Mouse (Mus musculus) gastrocnemius, postnatal 36 days (tissue): ENCODE measurements around the gene Gm49359. TPM values are rescaled to one million over a fixed set of nuclear protein-coding genes. Genes with fewer than 3 reads are reported as not detected.
"Not testable (repeated sequence)": the region's sequence is repeated elsewhere in the genome, so short reads cannot be mapped to it uniquely, and the experiment has no call there.

Experiments used
- DNase-seq, 2 experiments: peaks; one replicate each; pipeline ENCODE4 v3.0.0; 2022
- intact Hi-C: fragments of 180-260 bp; cut with DNase I; formaldehyde crosslinking; loops from one replicate; pipeline ENCODE4 v1.15.1; 2025
- long read RNA-seq, 2 experiments: library from polyadenylated mRNA; stranded (forward); transcript quantifications; one replicate each; pipeline ENCODE4 v2.0.0; 2021
- microRNA-seq, 2 experiments: library from miRNA; unstranded; fragments of <30 nt; microRNA quantifications; one replicate each; pipeline ENCODE4 v1.2.0; 2021
- total RNA-seq, 2 experiments: library from RNA; stranded (reverse); gene quantifications; 2 replicates each; pipeline ENCODE4 v1.2.3; 2021

Gm49359 gene
- total RNA-seq: 1 to 10 TPM; 3.8 to 4.3 TPM
- long read RNA-seq, experiment 1, partial matches to known transcripts: 0 of 3 reads
- long read RNA-seq, experiment 1, other reads (novel, unspliced or antisense): 0 of 3 reads
- long read RNA-seq, experiment 2, partial matches to known transcripts: 0 of 3 reads
- long read RNA-seq, experiment 2, other reads (novel, unspliced or antisense): 1 of 3 reads

DNA sequence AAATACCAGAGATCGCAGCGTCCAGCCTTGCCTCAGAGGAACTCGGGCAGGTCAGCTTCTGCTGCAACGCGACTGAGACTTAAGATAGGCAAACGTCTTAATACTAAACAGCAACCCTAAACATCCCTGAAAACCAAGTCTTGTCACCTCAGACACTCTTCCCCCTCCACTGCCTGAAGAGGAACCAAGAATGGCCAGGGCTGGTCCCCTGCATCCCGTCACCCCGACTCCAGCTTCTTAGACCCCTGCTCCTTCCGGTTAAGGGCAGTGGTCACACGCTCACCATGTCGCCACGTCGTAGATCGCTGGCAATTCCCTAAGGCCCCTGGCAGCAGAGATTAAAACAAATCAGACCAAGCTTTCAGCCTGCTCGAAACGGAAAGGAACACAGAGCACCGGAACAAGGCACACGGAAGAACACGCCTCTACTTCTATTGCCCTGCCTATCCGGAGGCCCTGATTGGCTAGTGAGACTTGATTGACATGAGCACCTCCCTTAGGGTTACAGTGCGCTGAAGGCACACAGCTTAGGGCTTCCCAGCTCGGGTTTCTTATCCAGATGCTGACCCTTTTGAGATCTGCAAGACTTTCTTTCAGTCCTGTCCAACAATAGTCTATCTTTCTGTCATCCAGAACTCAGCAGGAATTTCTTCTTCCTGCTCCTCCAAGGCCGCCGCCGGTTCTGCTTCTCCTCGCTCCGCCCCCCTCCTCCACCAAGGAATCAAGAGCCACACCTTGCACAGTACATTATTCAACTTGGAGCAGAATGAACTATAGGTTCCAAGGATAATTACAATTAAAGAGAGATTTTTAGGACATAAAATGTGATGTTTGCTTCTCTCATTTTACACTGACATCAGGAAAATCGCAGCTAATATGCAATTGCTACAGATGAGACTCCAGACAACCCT, at the start of gene Gm49359:
Gene Gm49359 (minus strand): TSS at position 409 of the 911 bp plus-strand sequence.
- DNase-seq: peak; percentile 69 to 88
- intact Hi-C loops: loop anchor here (5.0 kb wide), 1 partner anchor 391 kb away; the partner anchor contains the start of gene Fbp2

DNA sequence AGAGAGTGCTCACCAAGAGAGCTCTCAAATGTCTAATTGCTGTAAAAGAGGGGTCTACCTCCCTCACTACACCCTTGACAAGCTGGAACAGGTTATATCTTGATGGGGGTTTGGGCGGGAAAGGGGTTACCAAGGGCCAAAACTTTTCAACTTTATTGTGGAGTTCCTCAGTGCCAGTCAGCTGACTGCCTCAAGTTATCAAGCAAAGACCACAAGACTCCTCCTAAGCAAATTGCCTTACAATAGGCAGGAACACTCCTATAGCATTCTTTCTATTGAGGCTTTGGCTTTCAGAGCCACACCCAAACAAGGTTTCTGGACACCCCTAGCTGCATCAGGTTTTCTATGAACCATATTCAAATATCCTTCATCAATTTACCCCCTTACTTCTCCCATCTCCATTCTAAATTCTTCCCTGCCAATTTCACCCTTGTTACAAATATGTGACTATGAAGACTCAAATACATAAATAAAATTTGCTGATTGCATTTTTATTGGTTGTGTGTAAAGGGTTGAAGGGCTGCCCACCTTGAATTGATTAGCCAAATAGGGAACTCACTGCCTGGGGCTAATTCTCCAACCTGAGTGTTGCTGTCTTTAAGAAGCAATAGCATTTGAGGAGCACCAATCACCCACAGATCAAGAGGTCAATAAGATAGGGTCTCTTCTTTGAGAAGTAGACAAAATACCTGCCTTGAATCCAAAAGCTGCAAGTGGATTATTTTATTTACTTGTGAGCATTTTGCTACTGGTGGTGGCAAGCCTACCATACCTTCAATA, 44.2 kb upstream of the Gm49359 start:
- intact Hi-C loops, DNase-seq: not testable (repeated sequence)

DNA sequence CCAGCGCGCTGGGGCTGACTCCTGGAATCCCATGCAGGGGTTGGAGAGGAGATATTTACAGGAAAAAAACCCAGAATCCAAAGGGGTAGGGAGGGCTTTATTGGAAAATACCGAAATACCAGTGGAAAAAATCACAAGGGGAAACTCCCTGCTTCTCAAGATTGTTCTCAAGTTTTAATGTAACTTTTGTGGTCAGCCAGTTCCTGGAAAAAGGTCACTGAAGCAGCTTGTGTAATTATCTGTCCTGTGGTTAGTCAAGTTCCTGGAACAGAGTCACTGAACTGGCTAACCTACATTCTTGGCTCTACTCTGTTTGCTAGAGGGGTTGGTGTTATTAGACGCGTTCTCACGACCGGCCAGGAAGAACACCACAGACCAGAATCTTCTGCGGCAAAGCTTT, 6.0 kb upstream of the Gm49359 start:
- DNase-seq, intact Hi-C loops: not testable (repeated sequence)

DNA sequence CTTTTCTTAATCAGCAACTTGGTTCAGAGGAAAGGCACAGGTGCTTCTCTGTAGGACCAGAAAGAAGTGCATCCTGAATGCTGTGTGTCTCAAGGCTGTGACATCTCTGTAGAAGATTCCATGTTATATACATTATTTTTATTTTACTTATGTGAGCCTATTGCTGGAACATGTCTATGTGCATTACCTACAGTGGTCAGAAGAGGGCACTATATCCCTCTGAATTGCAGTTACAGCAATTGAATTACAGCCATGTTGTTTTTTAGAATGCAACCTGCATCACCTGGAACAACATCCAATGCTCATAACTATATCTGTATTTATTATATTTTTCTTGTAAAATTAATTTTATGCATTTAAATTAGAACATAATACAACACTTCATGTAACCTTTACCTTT, 3.3 kb upstream of the Gm49359 start:
- intact Hi-C loops: loop anchor here (5.0 kb wide), 1 partner anchor 387 kb away; the partner anchor contains the start of gene Fbp2
- DNase-seq: not testable (repeated sequence)

Small RNA genes within 50 kb of the gene (microRNA-seq; reads per million reads assigned to microRNA genes)
- gene Gm22256: 0 reads per million in 2 experiments

Other genes starting within 250 kb of the Gm49359 start
- gene Gm3604, start 83.7 kb downstream of the Gm49359 start, total RNA-seq: under 1 TPM; 0.25 to 0.26 TPM
- gene Zfp935, start 91.7 kb upstream of the Gm49359 start, total RNA-seq: not detected
- 1 to 10 TPM; 1.9 to 2.8 TPM for gene Zfp934, start 104.4 kb upstream of the Gm49359 start, total RNA-seq
- under 1 TPM; 0.30 to 0.66 TPM for gene 6720489N17Rik, start 157.3 kb upstream of the Gm49359 start, total RNA-seq